Mouse (Mus musculus) C2C12 (cell line): Measurements from ENCODE around the gene Wipf2. TPM values are rescaled to one million over a fixed set of nuclear protein-coding genes. Genes with fewer than 3 reads are reported as not detected.

Source experiments
- H3K27me3 ChIP-seq: one replicate; pipeline ENCODE4 v1.6.1; 2011; ENCODE audit not compliant: control insufficient read depth, insufficient read depth, insufficient read length
- H3K36me3 ChIP-seq: one replicate; pipeline ENCODE4 v1.6.1; 2011; ENCODE audit not compliant: control insufficient read depth, insufficient read depth
- H3K4me3 ChIP-seq: one replicate; pipeline ENCODE4 v1.5.1; 2011; ENCODE audit warnings: mild to moderate bottlenecking, control low read depth; ENCODE audit not compliant: poor library complexity, insufficient read depth, severe bottlenecking
- H3K79me2 ChIP-seq: one replicate; pipeline ENCODE4 v1.6.1; 2011; ENCODE audit not compliant: control insufficient read depth, insufficient read depth
- H3K79me3 ChIP-seq: one replicate; pipeline ENCODE4 v1.6.1; 2011; ENCODE audit warnings: low read depth, control low read depth
- H3ac ChIP-seq: one replicate; pipeline ENCODE3; 2011; ENCODE audit warnings: low read depth; ENCODE audit not compliant: control insufficient read depth, insufficient read length
- CEBPB ChIP-seq: IDR thresholded peaks from one replicate; pipeline ENCODE4 v1.6.1; 2011; ENCODE audit warnings: low read depth, mild to moderate bottlenecking, control low read depth, moderate library complexity
- CTCF ChIP-seq: IDR thresholded peaks from one replicate; pipeline ENCODE4 v1.5.1; 2011; ENCODE audit not compliant: control insufficient read depth, insufficient read depth, insufficient read length
- FOSL1 ChIP-seq: IDR thresholded peaks from one replicate; pipeline ENCODE4 v1.8.0; 2011; ENCODE audit warnings: mild to moderate bottlenecking, low read length; ENCODE audit not compliant: poor library complexity, insufficient read depth, severe bottlenecking
- MAX ChIP-seq: IDR thresholded peaks from one replicate; pipeline ENCODE4 v1.6.1; 2011; ENCODE audit warnings: mild to moderate bottlenecking, control low read depth
- MYOD1 ChIP-seq: IDR thresholded peaks from one replicate; pipeline ENCODE4 v1.6.1; 2011; ENCODE audit warnings: low read depth; ENCODE audit not compliant: control insufficient read depth, insufficient read length
- MYOG ChIP-seq: IDR thresholded peaks from one replicate; pipeline ENCODE4 v1.6.1; 2011; ENCODE audit not compliant: control insufficient read depth, insufficient read length; ENCODE audit errors: extremely low read depth
- USF1 ChIP-seq: IDR thresholded peaks from one replicate; pipeline ENCODE4 v1.6.1; 2011; ENCODE audit warnings: low read depth, mild to moderate bottlenecking, control low read depth, moderate library complexity
- polyA plus RNA-seq: library from polyadenylated mRNA; unstranded; fragments of >200 nt; fragmentation: generic; extraction: Trizol; gene quantifications from one replicate; pipeline ENCODE4 v1.2.1, GENCODE M21; 2012; ENCODE audit warnings: missing spikeins

Wipf2 gene
- polyA plus RNA-seq, 1 experiment: 4.5 TPM

GRCm38 (mm10) chr11:98837917-98838316 lies 25.5 kb upstream of the Wipf2 start:
- Histone ChIP-seq H3K4me3 (no peak overlapping the region), H3K79me2 (no peaks in the 10 kb centered on the region), H3K79me3 (no peaks in the 10 kb centered on the region), H3K27me3 (no peaks in the 10 kb centered on the region), H3ac (no peak overlapping the region), H3K36me3 (peaks cover 14% of the 10 kb centered on the region)
- TF ChIP-seq USF1 (no peak), MYOG (no peak), CEBPB (no peak), MAX (no peak), FOSL1 (no peak)

- Histone ChIP-seq H3K79me2 (no peaks in the 10 kb centered on the region), H3K4me3 (no peak overlapping the region), H3K36me3 (peaks cover 8% of the 10 kb centered on the region), H3K27me3 (no peaks in the 10 kb centered on the region), H3ac (no peak overlapping the region), H3K79me3 (no peaks in the 10 kb centered on the region)
- TF ChIP-seq CEBPB: no peak
Observed at GRCm38 (mm10) chr11:98838512-98838911, 24.9 kb upstream of the Wipf2 start.

DNA sequence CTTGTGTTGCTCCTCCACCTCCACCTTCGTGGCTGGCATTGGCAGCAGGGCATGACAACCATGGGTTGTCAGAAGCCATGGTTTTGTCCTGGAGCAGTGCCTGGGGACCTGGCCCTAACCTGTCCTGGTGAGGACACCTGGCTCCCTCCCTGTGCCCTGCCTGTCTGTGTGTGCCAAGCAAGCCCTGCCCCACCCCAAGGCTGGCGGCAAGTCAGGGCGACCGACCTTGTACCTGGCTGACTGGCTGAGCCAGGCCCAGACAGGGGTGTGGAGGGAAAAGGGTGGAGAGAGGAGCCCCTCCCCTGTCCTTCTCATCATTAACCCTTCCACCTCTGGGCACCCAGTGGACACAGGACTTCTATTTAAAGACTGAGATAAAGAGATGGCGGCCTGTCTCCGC lies 24.0 kb upstream of the Wipf2 start:
- Histone ChIP-seq H3K4me3 (no peak overlapping the region), H3ac (no peak overlapping the region), H3K36me3 (no peaks in the 10 kb centered on the region), H3K79me2 (no peaks in the 10 kb centered on the region), H3K27me3 (no peaks in the 10 kb centered on the region), H3K79me3 (no peaks in the 10 kb centered on the region)
- TF ChIP-seq MYOG: no peak
- TF ChIP-seq MAX: no peak

DNA sequence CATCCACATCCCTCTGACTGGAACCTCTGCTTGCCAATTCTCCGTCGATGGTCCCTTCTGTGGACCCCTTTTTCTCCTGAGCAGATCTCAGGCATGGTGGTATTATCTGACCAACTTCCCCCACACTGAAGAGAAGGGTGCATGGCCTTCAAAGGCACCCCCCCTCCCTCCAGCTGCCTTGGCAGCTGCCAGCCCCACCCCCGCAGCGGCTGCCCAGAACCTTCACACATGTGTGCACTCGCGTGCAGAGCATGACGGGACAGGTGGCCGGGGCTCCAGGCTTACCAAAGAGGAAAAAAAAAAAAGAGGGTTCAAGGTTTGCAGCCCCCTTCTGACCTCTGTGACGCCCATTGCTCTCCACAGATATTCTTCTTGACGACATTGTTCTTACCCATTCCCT lies 23.5 kb upstream of the Wipf2 start:
- no peak for TF ChIP-seq FOSL1
- TF ChIP-seq MAX: no peak
- no peak for TF ChIP-seq USF1
- TF ChIP-seq MYOD1: no peak
- no peak for TF ChIP-seq CEBPB
- Histone ChIP-seq H3ac (no peak overlapping the region), H3K36me3 (no peaks in the 10 kb centered on the region), H3K4me3 (no peak overlapping the region), H3K79me3 (no peaks in the 10 kb centered on the region), H3K27me3 (no peaks in the 10 kb centered on the region), H3K79me2 (no peaks in the 10 kb centered on the region)

DNA sequence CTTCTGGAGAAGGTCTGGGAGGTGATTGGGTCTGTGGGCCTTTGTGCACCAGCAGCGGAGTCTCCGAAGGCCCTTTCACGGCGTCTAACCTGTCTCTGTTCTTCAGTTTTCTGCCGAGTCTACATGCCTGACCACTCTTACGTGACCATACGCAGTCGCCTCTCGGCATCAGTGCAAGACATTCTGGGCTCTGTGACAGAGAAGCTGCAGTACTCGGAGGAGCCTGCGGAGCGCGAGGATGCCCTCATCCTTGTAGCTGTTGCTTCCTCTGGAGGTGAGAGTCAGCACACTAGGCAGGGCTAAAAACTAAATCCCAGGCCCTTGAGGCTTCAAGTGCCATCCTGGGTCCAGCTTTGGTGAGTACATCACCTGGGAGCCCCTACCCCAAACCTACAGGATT lies 17.4 kb upstream of the Wipf2 start:
- Histone ChIP-seq H3ac (no peak overlapping the region), H3K36me3 (no peaks in the 10 kb centered on the region), H3K79me2 (no peaks in the 10 kb centered on the region), H3K4me3 (no peak overlapping the region), H3K79me3 (no peaks in the 10 kb centered on the region), H3K27me3 (no peaks in the 10 kb centered on the region)
- TF ChIP-seq CEBPB: no peak
- TF ChIP-seq FOSL1: no peak
- no peak for TF ChIP-seq MAX
- TF ChIP-seq MYOD1: no peak
- no peak for TF ChIP-seq MYOG
- no peak for TF ChIP-seq USF1

GRCm38 (mm10) chr11:98846865-98847604 lies 16.4 kb upstream of the Wipf2 start:
- no peak overlapping the region for H3K4me3 ChIP-seq
- no peak for TF ChIP-seq MYOD1
- no peak for TF ChIP-seq FOSL1
- TF ChIP-seq CTCF: no peak
- TF ChIP-seq CEBPB: no peak
- TF ChIP-seq MAX: no peak
- TF ChIP-seq MYOG: no peak
- TF ChIP-seq USF1: no peak

More at GRCm38 (mm10) chr11:98846865-98847604, 16.4 kb upstream of the Wipf2 start:
- Histone ChIP-seq H3K27me3 (no peaks in the 10 kb centered on the region), H3K79me2 (no peaks in the 10 kb centered on the region), H3K36me3 (no peaks in the 10 kb centered on the region), H3ac (no peak overlapping the region), H3K79me3 (no peaks in the 10 kb centered on the region)
